Mouse (Mus musculus): Measurements from ENCODE around the gene Sf3a3.
"Not testable (repeated sequence)": the region's sequence is repeated elsewhere in the genome, so short reads cannot be mapped to it uniquely, and the experiment has no call there.

Gene Sf3a3

DNA sequence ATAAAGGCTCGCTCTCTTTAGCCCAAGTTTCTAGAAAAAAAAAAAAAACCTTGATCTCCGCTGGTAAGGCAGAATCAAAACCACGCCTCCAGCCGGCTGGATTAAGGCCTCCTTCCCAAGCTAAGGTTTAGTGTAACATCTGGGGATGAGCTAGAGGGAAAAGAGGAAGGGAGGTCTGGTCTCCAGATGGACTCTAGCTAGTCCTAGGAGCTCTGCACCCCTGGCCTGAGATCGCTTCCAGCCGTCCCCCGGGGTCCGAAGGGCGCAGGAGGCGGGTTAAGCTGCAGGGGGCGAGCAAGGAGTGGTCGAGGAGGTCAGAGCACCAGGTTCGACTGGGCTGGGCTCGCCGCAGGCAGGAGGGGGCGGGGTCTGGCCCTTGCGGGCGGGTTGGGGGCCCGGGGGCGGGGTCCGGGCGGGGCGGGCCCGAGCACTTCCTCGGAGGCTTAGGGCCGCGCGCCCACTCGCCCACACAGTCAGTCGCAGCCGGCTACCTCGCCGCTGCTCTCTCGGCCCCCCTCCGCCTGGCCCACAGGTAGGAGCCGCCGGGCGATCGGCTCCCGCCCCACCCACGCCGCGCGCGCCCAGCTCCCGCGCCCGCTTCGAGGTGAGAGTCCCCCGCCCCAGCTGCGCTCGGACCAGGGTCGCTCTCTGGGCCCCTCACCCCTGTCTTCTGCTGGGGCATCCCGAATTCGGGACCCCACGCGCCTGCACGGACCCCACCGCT lies 14.2 kb upstream of the Sf3a3 start, which contains the start of gene Fhl3:
TSS of gene Fhl3 (plus strand) at position 454 of the 724 bp plus-strand sequence.
- peak; percentile 90 for DNase-seq

DNA sequence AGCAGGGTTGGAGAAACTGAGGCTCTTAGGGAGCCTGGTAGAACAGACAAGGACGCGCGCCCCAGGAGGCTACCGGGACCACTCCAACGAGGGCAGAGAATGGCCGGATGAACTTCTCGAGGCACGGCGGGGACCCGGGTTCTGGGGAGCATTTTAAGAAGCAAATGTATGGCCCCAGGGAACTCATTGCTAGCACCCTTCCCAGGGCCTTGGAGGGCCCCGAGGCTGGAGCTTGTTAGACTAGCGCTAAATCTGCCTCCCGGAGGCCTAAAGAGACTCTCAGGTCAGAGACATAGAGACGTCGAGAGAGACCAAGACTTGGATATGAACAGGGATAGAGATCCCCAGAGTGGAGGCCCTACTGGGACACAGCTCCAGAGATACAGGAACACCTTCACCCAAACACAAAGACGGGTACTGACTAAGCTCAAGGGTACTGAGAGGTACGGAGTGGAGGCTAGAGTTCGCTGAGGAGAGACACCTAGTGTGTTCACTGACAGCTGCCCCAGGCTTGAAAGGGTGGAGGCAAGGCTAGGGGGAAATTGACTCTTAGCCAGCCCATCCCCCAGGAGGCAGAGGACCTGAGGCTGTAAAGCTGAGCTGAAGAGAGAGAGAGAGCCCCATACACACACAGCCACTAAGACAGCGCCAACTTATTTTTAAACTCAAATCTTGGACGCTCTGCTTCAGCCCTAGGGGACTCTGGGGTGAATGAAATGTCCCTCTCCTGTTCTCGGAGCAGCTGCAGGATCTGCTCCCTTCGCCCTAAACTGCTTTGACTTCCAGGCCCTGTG lies 13.3 kb upstream of the Sf3a3 start:
- DNase-seq: peak; percentile 48

DNA sequence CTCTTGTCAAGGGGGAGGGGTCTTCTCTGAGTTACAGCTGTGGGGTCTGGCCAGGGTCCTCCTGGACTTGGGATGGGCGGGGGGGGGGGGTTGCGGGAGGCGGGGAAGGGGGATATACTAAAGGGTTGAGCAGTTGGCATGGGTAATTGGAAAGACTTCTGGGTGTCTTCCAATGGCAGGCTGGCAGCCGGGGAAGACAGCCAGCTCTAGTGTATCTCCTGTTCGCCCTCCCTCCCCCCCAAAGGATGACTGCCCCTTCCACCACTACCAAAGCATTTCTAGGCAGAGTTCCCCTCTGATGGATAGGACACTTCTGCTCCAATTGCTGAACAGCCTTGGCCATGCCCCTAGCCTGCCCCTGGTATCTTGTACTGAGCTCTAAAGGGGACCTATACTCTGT lies 12.7 kb upstream of the Sf3a3 start:
- no peak for DNase-seq

DNA sequence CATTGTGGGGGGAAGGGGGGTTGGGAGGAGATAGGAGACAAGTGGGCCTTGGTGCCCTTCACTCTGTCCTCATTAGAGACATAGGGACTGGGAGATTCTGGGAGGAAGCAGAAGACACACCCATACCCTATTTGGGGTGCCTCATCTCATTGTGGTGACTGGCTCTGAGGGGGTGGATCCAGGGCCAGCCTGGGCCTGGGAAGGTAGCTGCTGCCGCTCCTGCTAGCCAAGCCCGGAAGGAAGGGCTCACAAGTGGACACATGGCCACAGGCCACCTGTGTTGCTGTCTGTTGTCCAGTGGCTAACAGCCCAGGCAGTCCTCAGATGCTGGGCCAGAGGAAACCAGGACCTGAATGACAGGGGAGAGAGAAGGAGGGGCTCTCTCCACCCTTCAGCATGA lies 11.2 kb upstream of the Sf3a3 start:
- DNase-seq: peak; percentile 43

DNA sequence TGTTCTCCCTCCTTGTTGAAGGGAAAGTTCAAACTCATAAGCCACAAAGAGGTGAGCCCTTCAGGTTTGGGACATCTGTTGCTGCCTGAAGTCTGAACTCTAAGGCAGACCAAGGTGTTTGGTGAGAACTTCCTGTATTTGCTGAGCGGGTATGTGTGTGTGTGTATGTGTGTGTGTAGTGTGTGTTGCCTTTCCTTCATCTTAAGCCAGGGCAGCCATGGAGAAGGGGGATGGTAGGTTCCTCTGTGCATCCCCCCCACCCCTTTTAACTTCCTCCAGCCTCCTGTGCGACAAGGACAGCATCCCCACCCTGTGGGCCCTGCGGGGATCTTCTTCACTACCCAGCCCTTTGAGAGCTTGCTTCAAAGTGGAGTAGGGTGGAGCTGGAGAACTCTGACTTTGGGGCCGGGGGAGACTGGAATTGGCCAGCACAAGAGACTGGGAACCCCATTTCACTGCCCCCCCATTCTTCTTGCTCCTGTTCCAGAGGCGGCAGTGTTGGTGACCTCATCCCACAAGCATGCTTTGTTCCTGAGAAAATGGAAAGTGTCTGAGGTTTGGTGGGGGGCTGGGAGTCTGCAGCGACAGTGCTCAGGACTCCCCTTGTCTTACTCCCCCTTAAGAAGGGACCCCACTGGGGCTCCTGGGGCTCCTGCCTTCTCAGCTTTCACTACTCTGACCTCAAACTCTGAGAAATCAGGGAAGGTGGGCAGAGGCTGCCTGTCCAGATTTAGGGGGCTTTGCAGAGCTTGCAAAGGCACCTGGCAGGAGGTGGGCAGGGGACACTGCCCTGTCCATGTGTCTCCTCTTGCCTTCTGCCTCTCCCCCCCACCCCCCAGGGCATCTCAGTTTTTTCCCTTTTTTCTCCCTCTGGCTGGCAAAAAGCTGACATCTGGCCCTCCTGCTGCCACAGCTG lies 10.4 kb upstream of the Sf3a3 start:
- peak; percentile 44 for DNase-seq

DNA sequence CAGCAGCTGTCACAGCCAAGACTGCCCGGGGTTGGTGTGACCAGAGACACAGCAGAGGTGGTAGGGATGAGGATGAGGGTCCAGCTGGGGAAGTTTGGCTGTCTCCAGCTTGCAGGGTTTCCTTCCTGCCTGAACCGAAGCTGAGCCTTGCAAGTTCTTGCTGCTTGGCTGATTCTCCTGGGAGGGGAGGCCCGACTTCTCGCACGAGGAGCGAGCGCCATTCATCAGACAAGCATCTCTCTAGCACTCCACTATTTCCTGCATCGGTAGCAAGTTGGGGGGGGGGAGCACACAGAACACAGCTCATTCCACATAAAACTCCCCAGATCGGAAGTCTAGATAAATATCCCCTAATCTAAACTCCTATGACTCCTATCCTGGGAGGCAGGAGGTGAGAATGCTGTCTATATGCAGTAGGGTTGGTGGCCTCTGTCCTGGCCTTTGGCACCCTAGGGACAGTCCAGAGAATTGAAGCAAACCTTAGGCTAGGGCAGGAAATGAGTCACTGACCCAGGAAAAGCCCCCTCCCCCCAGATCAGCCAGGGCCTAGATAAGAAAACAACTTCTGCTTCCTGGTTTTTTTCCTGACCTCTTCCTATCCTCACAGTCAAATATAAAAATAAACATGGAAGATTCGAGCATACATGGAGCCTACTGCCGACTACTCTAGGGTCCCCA lies 9.6 kb upstream of the Sf3a3 start:
- peak; percentile 83 for DNase-seq

DNA sequence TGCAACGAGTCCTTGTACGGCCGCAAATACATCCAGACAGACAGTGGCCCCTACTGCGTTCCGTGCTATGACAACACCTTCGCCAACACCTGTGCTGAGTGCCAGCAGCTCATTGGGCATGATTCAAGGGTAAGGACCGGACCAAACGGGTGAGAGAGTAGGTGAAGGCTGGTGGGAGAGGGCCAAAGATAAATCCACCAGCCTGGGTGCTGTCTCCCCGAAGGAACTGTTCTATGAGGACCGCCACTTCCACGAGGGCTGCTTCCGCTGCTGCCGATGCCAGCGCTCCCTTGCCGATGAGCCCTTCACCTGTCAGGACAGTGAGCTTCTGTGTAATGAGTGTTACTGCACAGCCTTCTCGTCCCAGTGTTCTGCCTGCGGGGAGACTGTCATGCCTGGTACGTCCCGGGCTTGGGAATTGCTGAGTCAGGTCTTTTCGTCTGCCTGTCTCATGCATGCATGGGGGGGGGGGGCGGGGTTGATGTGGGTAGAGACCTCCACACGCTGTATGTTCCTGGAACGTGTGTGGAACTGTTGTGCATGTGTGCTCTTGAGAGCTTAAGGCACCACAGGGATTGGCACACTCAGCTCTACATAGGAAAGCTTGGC lies 8.8 kb upstream of the Sf3a3 start:
- peak; percentile 18 for DNase-seq

DNA sequence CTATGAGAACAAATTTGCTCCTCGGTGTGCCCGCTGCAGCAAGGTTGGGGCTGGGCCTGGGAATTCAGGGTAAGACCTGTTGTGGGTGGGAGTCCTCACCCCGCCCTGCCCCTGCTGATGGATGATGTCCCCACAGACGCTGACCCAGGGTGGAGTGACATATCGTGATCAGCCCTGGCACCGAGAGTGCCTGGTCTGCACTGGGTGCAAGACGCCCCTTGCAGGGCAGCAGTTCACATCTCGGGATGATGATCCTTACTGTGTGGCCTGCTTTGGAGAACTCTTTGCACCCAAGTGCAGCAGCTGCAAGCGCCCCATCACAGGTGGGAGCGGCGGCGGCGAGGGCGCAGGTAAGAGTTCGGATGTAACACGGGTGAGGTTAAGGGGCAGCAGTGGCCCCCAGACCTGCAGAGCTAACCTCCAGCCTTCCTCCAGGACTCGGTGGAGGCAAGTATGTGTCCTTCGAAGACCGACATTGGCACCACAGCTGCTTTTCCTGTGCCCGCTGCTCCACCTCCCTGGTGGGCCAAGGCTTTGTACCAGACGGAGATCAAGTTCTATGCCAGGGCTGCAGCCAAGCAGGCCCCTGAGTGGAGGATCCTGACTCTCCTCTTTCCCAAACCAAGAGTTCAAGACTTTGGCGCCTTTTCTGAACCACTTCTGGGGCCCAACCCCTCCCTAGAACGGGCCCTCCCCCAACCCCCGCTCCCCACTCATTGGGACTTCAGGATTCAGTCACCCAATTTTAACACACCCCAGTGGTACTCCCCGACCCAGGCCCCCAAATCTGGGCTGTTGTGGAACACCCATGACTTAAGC lies 7.0 kb upstream of the Sf3a3 start:
- DNase-seq: peak; percentile 27

DNA sequence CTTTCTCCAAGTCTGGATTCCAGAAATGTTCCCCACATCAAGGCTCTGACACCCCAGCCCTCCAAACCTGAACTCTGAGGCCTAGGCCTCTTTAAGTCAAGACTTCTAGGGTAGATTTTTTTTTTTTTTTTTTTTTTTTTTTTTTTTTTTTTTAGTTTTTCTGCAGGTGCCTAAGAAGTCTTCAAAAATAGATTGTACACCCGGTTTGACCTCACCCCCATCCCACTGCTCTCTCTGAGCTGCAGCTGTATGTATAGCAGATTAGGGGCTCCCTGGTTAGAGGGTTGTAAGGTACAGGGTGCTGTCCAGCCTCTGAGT lies 6.4 kb upstream of the Sf3a3 start:
- DNase-seq: not testable (repeated sequence)

DNA sequence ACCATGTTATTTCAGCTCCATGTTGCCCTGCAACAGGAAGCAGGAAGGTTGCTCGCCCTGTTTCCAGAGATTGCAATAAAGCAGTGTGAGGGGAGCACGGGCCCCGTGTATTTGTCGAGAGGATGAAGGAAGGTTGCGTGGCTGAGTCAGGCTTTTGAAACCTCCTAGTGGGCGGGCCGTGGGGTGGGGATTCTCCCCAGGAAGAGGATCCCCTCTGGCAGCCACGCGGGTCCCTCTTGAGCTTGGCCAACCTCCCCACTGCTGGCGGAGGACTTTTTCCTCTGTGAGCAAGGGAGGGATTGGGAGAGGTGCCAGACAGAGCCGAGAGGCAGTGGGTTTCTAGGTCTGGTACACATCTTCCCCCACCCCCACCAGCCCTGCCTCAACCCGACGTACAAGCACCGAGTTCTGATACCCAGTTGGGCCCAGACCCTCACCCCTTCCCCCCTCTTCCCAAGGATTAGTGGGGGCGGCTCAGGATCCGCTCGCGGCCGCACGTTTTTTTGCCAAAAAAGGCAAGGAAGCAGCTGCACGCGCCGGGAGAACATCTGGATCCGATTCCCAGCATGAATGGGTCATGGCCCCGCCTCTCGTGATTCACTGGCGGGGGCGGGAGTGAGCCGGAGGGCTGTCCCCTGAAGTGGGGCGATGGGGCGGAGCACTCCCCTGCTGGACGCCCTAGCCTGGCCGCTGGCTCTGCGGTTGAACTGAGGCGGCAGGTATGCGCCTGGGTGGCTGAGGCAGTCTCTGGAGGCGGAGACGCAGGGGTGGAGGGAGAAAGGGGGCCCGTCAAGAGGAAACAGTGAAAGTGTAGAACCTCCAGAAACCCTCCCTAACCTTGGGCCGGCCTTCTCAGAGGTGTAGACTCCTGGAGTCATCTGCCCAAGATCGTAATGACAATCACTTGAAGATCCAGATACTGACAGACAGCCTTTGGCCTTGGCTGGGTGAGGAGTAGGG lies 5.8 kb upstream of the Sf3a3 start:
- peak; percentile 95 for DNase-seq

DNA sequence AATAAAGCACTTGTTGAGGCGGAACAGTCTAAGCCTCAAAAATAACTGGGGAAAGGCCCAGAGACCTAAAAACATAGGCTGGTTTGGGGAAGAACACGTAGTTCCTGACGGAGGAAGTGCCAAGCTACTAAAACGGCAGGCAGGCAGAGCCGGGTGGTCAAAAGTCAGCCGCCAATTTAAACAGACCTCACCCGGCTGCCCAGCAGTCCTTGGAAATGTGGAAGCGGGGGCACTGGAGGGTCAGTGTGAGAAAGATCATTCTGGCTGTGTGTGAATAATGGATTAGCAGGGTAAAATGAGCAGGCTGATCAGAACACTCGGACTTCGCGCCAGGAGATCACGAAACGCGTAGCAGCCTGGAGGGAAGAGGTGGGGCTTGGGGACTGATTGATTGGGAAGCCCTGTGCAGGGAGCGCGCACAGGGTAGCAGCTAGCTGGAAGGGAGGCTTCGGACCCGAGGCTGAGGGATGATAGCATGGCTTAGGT lies 4.6 kb upstream of the Sf3a3 start:
- DNase-seq: peak; percentile 57

DNA sequence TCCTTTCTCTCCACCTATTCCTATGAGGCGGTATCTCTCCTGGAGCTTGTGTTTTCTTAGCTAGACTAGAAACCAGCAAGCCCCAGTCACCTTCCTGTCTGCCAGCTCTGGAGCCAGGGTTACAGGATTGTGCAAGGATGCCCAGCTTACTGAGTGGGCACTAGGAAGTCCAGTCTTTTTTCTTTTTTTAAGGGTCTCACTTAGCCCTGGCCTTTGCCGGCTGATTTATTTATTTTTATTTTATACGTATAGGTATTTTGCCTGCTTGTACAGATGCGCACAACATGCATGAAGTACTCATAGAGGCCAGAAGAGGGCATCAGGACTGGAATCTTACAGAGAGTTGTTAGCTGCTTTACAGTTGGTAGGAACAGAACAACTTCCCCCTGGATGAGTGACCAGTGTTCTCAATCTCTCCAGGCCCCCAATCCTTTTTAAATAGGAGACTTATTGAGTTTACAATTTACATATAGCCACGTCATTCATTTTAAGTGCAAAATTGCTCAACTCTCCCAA lies 3.7 kb upstream of the Sf3a3 start:
- peak; percentile 66 for DNase-seq

DNA sequence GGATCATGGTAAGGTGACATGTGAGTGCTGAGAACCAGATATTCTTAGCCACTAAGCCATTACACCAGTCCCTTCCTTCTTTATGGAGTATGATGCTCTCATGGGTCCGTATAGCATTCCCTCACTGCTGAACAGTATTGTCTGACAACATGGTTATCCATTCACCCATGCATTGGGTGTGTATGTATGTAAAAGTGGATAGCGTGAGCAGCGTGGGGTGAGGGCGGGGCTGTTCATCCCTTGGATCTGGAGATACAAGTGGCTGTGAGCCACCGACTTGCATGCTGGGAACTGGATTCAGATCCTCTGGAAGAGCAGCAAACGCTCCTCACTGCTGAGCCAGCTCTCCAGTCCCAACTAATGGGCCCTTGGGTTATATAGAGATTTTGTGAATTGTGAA lies 2.0 kb upstream of the Sf3a3 start:
- no peak for DNase-seq

DNA sequence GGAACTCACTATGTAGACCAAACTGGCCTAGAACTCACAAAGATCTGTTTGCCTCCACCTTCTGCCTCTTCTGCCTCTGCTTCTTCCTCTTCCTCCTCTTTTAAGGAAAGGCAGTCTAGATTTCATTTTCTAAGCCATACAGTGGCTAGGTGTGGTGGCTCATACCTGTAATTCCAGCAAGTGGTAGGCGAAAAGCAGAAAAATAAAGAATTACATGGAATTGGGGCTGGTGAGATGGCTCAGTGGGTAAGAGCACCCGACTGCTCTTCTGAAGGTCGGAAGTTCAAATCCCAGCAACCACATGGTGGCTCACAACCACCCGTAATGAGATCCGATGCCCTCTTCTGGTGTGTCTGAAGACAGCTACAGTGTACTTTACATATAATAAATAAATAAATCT lies 726 bp upstream of the Sf3a3 start:
- DNase-seq: not testable (repeated sequence)

DNA sequence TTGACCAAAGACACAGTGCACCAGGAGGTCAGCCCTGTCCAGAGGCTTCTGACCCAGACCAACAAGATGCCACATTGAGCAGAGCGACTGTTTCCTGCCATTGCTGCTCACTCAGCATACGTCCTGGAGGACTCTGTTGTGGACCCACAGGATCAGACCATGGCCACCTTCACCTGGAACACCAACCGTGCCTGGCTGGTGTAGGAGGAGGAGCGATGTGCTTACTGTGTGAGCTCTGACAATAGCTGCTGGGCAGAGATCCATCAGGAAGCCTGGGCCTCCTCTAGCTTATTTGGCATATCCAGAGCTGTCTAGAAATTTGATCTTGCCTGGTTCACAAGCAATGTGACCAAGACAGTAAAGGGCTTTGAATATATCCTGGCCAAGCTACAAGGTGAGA lies 4.5 kb downstream of the Sf3a3 start:
- DNase-seq: no peak

DNA sequence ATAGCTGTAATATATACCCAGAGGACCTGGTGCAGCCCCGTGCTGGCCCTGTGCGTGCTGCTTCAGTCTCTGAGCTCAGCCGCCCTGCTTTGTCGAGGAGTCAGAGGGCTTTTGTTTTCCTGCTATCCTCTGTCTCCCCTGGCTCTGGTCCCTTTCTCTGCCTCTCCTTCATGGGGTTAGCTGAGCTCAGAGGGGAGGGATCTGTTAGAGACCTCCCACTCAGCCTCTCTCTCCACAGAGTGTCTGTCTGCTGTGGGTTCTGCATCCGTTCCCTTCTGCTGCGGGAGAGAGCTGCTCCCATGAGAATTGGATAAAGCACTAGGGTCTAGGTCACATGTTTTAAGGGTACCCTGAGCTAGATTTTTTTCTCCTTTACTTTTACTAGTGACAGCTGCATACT lies 11.5 kb downstream of the Sf3a3 start:
- no peak for DNase-seq

DNA sequence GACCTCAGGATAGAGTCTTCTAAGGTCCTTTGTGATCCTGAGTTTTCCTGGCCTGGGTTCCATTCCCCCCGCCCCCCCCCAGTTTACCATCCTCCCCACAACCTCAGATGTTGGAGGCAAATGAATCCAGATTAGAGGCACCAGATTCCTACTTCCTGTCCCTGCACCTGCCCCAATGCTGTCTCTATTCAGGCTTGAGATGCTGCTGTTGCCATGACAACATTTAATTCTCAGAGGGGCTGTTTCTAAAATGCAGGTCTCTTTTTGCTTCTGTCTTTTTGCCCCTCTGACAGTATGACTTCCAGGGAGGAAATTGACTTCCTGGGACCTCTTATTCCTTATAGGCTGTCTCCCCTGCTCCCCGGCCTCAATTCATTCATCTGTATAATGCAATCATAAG lies 22.4 kb downstream of the Sf3a3 start:
- DNase-seq: no peak

DNA sequence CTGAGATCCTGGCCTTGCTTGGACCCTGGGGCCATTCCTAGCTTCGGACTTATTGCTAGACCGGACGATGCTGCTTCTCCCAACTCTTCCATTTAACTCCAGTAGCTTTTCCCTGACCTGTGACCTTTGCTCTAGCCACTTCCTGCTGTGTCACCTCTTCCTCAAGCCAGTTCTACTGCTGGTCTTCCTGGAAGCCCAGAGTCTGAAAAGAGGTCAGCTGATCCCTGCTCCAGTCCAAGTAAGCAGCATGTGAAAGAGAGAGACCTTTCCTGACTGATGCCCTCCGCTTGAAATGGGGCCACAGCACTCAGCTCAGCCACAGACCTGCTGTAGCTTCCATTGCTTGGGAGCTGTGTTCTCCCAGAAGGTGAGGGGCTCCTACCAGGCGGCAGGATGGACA lies 22.9 kb downstream of the Sf3a3 start:
- DNase-seq: no peak

DNA sequence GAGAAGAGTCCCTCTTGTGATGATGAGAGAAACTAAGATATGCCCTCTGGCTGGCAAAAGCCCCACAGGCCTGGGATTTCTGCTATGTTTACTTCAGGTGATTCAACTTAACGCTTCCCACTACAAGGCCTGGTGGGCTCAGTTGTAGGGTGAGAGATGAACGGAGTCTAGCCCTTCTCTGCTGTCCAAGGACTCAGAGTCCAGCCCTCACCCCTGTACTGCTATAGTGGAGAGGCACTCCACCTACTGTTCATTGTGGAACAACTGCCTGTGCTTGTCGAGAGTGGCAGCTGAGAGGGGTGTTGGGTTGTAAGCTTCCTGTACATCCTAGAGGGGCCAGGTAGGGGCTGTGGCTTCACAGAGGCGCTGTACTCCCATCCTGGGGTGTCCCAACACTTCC lies 23.4 kb downstream of the Sf3a3 start:
- no peak for DNase-seq

DNA sequence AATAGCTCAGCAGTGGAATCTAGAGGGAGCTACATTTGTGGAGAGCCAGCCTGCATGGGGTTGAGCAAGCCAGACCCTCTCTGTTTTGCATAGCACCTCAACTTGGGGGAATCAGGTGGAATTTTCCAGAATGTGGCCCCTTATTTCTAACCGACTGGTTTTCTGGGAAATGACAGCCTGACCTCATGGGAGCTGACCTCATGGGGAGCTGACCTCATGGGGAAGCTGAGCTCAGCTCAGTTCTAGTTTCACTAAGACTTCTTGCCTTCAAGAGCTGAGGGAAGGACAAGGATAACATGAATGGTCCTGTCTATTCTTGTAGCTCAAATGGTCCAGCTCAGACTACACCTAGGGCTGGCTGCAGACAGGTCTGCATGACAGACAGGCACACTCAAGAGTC lies 24.2 kb downstream of the Sf3a3 start:
- DNase-seq: no peak

Measured in kidney, postnatal 10 days (tissue).